Mouse (Mus musculus): ENCODE data around the gene Ddr1. TPM values are rescaled to one million over a fixed set of nuclear protein-coding genes. Genes with fewer than 3 reads are reported as not detected.

The Ddr1 gene
- polyA plus RNA-seq, 1 experiment from 2014 or later = 182 TPM

DNA sequence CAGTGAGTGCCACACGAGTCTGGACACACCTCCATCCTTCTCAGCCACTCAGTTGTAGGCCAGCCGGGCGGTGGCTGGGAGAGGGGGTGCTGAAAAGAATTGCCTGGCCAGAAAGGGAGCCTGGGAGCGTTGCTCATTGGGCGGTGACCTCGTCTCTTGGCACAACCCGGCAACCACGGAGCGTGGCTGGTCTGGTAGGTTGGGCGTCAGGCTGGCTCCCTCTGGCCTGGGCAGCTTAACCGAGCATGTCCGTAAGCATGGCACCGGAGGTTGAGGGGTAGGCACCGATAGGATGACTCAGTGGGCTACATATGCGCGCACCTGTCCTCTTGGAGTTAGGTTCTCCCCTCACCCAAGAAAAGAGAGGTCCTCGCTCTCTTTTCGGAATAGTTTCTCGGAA is 4.5 kb downstream of the Ddr1 start:
- no peaks in the 10 kb centered on the region for H3K9me3 ChIP-seq (replicated peaks)
- WGBS = 3% methylated on average over 19 of the region's 19 CpGs
- peak overlapping the region; percentile 85 for H3K4me3 ChIP-seq
- H3K4me2 ChIP-seq (replicated peaks) = peak overlapping the region; percentile 70
- H3K9ac ChIP-seq = peak overlapping the region; percentile 97
- no peaks in the 10 kb centered on the region for H3K27me3 ChIP-seq
- peaks cover 12% of the 10 kb centered on the region; the same call in 1 of the 2 replicates for H3K36me3 ChIP-seq
- ATAC-seq (ENCODE audit: low FRiP score) = no peak
- peaks cover 53% of the 10 kb centered on the region for H3K4me1 ChIP-seq
- peak overlapping the region; percentile 99 for H3K27ac ChIP-seq

DNA sequence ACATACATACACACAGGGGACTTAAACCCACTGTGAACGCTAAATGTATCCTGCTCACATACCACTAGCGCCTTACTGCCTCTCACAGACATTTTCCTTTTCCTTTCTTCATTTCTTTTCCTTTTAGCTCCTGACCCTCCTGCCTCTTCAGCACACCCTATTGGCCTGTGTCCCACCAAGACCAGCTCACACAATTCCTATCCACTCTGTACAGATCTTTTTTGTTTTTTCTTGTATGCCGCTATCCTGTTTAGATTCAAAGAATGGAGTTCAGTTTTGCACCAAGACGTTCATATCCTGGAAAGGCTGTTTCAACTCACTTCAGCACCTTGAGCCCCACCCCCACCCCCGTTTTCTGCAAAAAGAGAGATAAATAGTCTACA is 5.9 kb downstream of the Ddr1 start:
- no peak for ATAC-seq (ENCODE audit: low FRiP score)
- WGBS = 30% methylated on average over 5 of the region's 5 CpGs
- peaks cover 40% of the 10 kb centered on the region for H3K4me1 ChIP-seq

DNA sequence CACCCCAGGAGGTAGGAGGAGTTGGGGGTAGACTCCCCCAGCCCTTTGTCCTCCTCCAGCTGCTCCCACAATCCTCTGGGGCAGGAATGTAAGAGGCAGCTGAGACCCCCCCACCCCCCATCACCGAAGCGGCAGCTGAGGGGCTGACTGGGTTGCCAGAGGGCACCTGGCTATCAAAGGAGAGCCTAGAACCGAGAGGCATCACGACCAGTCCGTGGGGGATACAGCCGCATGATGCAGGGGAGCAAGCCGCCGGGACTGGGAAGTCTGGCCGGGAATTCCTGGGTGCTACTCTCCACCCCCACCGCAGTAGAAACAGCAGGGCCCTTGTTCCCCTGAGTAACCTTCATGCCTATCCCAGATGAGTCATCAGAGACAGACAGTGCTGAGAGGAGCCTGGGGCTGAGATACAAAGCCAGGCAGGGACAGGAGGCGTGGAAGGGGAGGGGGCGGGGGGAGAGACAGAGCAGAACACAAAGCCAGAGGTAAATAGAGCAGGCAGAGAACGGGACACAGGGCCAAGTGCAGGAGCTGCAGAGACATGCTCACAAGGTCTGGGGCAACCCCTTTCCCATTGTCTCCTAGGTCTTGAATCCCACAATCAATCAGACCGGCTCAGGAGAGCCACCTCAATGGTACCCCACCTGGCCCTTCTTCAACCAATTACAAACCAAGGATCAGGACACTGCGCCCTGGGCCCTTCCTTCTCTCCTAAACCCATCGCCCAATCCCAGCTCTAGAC is 6.5 kb downstream of the Ddr1 start:
- ATAC-seq (ENCODE audit: low FRiP score) = peak; percentile 84
- Histone ChIP-seq H3K9me3 (replicated peaks) (no peaks in the 10 kb centered on the region), H3K4me1 (peaks cover 40% of the 10 kb centered on the region), H3K36me3 (peaks cover 24% of the 10 kb centered on the region), H3K27ac (peak overlapping the region; percentile 99), H3K27me3 (no peaks in the 10 kb centered on the region), H3K4me2 (replicated peaks) (peak overlapping the region; percentile 70), H3K4me3 (peak overlapping the region; percentile 38), H3K9ac (peak overlapping the region; percentile 70)
- 3% methylated on average over 16 of the region's 16 CpGs for WGBS

More for the DNA sequence above, 5.9 kb downstream of the Ddr1 start:
- peak overlapping the region; percentile 38 for H3K4me3 ChIP-seq
- no peaks in the 10 kb centered on the region for H3K9me3 ChIP-seq (replicated peaks)
- H3K36me3 ChIP-seq = peaks cover 18% of the 10 kb centered on the region
- peak overlapping the region; percentile 70 for H3K4me2 ChIP-seq (replicated peaks)
- H3K27ac ChIP-seq = peak overlapping the region; percentile 99
- H3K9ac ChIP-seq = peak overlapping the region; percentile 70
- H3K27me3 ChIP-seq = no peaks in the 10 kb centered on the region

DNA sequence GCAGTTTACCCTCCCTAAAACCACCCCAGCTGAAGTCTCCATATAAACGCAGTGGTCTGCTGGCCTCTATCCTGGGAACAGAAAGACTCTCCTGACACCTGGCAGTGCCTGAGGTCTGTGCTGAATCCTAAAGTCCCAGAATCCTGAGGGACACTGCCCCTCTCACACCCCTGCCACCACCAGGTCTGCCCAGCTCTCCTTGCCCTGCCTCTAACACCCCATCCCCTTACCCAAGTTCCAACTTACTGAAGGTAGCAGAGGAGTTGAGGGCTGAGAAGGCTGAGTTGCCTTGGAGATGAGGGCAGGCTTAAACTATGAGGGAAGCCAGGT is 7.0 kb downstream of the Ddr1 start:
- peak overlapping the region; percentile 99 for H3K27ac ChIP-seq
- peaks cover 38% of the 10 kb centered on the region for H3K4me1 ChIP-seq
- H3K27me3 ChIP-seq = no peaks in the 10 kb centered on the region
- ATAC-seq (ENCODE audit: low FRiP score) = no peak
- WGBS = 11% methylated on average over 1 of the region's 1 CpGs
- H3K9ac ChIP-seq = peak overlapping the region; percentile 70
- H3K4me3 ChIP-seq = peak overlapping the region; percentile 38
- peak overlapping the region; percentile 70 for H3K4me2 ChIP-seq (replicated peaks)
- H3K9me3 ChIP-seq (replicated peaks) = no peaks in the 10 kb centered on the region
- peaks cover 29% of the 10 kb centered on the region for H3K36me3 ChIP-seq

DNA sequence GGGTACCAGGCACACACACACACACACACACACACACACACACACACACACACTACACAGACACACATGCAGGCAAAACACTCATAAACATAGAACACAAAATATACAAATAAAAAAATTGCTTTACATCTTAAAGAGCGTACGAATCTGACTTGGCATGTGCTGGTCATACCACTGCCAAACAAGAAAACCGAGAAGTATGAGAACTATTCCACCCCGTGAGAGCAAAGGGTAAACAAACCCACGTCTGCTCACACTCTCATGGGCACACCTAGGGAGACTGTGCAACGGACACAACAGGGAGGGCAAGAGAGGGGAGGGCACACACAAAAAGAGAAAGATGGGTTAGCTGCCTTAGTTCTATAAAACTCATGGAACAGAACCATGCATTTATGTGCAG is 7.7 kb downstream of the Ddr1 start:
- Histone ChIP-seq H3K27ac (peak overlapping the region; percentile 99), H3K4me2 (replicated peaks) (peak overlapping the region; percentile 70), H3K9me3 (replicated peaks) (no peaks in the 10 kb centered on the region), H3K27me3 (no peaks in the 10 kb centered on the region), H3K4me1 (peaks cover 34% of the 10 kb centered on the region), H3K4me3 (peak overlapping the region; percentile 38), H3K36me3 (peaks cover 36% of the 10 kb centered on the region), H3K9ac (peak overlapping the region; percentile 70)
- ATAC-seq (ENCODE audit: low FRiP score) = no peak
- WGBS = 58% methylated on average over 6 of the region's 6 CpGs

DNA sequence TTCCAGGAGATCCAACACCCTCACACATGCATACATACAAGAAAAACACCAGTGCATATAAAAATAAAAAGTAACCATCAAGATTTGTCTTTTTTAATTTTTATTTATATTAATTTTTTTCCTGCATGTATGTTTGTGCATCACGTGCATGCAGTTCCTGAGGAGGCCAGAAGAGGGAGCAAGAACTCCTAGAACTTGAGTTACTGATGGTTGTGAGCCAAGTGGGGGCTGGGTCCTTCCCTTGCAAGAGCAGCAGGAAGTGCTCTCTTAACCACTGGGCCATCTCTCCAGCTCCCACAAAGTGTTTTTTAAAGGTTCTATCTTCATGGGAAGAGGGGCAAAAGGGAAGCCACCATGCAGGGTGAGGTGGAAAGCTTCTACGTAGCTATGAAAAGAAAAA is 9.1 kb downstream of the Ddr1 start:
- H3K27me3 ChIP-seq = no peaks in the 10 kb centered on the region
- H3K9me3 ChIP-seq (replicated peaks) = no peaks in the 10 kb centered on the region
- H3K9ac ChIP-seq = no peak overlapping the region
- 95% methylated on average over 2 of the region's 2 CpGs for WGBS
- no peak overlapping the region for H3K4me2 ChIP-seq (replicated peaks)
- H3K4me3 ChIP-seq = no peak overlapping the region
- peaks cover 50% of the 10 kb centered on the region for H3K36me3 ChIP-seq
- no peak overlapping the region for H3K27ac ChIP-seq
- no peak for ATAC-seq (ENCODE audit: low FRiP score)
- H3K4me1 ChIP-seq = peaks cover 34% of the 10 kb centered on the region

DNA sequence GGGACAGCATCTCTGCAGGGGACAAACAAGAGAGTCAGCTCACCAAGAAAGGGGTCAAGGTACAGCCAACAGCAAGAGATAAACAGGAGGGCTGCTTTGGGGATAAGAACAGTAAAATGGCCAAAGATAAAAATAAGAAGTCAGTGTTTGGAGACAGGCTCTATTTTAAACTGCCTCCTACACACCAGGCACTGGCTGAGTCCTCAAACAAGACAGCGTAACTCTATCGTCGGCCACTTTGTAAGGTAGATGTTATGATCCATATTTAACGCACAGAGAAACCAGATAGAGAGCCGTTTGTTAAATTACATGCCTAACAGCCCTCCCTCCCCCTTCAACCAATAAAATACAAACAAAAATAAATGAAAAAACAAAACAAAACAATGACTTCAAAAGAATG is 10.5 kb downstream of the Ddr1 start:
- Histone ChIP-seq H3K4me3 (no peak overlapping the region), H3K4me1 (peaks cover 24% of the 10 kb centered on the region), H3K27ac (no peak overlapping the region), H3K27me3 (no peaks in the 10 kb centered on the region), H3K9ac (no peak overlapping the region), H3K9me3 (replicated peaks) (no peaks in the 10 kb centered on the region), H3K4me2 (replicated peaks) (no peak overlapping the region), H3K36me3 (peaks cover 64% of the 10 kb centered on the region)
- ATAC-seq (ENCODE audit: low FRiP score) = no peak
- 90% methylated on average over 5 of the region's 5 CpGs for WGBS

DNA sequence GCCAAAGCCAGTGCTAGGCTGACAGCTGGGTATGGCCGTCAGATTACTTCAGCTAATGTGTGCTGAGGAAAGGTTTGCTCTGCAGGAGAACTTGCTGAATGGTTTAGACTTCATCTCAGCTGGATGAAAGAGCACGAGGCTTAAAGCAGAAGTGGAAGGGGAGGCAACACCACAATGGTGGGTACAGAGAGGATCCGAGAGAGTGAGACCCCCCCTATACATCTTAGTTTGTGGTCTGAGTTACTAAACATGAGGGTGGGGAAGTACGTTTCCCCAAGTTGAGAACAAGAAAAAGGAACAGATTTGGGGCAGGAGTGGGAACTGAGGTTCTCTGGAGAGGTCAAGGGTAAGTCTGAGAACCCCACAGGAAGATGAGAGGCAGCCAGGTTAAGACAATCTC is 12.1 kb downstream of the Ddr1 start:
- no peak for ATAC-seq (ENCODE audit: low FRiP score)
- Histone ChIP-seq H3K4me1 (peaks cover 10% of the 10 kb centered on the region), H3K9ac (no peak overlapping the region), H3K4me2 (replicated peaks) (no peak overlapping the region), H3K36me3 (peaks cover 79% of the 10 kb centered on the region), H3K27me3 (no peaks in the 10 kb centered on the region), H3K27ac (no peak overlapping the region), H3K4me3 (no peak overlapping the region), H3K9me3 (replicated peaks) (no peaks in the 10 kb centered on the region)
- WGBS = 87% methylated on average over 4 of the region's 4 CpGs

DNA sequence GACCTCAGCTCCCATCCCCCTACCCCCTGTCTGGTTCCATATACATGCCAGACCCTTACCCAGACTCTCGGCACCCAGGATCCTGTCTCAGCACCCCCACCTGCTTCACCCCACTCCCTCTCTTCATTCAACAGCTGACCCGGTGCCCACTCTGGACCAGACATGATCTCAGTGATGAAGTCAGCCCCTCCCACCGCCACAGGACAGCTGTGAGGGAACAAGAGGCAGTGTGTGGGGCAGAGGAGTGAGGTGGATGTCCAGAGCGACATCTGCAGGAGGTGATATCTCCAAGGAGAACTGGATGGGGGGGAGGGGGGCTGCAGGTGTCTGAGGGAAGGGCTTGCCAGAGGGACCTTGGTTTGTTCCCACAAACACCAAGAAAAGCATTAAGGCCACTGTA is 12.6 kb downstream of the Ddr1 start:
- Histone ChIP-seq H3K27me3 (no peaks in the 10 kb centered on the region), H3K4me2 (replicated peaks) (no peak overlapping the region), H3K4me3 (no peak overlapping the region), H3K4me1 (peaks cover 4% of the 10 kb centered on the region), H3K9ac (no peak overlapping the region), H3K36me3 (peaks cover 85% of the 10 kb centered on the region), H3K9me3 (replicated peaks) (no peaks in the 10 kb centered on the region), H3K27ac (no peak overlapping the region)
- no peak for ATAC-seq (ENCODE audit: low FRiP score)
- WGBS = 84% methylated on average over 4 of the region's 4 CpGs

DNA sequence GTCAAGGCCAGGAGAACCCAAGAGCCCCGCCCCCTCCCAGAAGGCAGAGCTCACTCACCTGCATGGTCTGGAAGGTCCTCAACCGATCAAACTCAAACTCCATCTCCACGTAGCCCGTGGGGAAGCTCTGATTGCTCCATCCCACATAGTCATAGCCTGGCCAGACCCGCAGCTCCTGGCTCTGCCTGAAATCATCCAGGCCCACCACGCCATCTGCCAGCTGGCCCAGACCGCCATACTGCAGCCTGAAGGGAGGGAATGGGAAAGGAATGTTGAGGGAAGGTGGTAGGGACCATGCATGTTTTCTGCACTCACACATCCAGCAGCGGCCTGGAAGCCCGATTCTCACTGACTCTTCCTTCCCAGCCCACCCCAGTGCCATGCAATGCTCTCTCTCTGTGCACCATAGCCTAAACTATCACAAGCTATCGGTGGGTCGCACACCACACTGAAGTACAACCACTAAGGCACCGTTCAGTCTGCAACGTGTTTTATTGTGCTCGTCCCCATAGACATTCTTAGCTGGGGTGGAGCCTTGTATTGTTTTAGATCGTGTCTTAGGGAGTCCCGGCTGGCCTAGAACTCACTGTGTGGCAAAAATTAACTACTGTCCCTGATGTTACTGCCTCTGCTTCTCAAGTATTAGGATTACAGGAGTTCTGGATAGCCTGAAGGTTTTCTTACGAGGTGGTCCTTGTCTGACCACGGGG is 14.3 kb downstream of the Ddr1 start:
- Histone ChIP-seq H3K4me2 (replicated peaks) (no peak overlapping the region), H3K9me3 (replicated peaks) (no peaks in the 10 kb centered on the region), H3K36me3 (peaks cover 92% of the 10 kb centered on the region), H3K4me1 (peaks cover 8% of the 10 kb centered on the region), H3K27ac (no peak overlapping the region), H3K9ac (no peak overlapping the region), H3K27me3 (no peaks in the 10 kb centered on the region), H3K4me3 (no peak overlapping the region)
- WGBS = 93% methylated on average over 18 of the region's 18 CpGs
- ATAC-seq (ENCODE audit: low FRiP score) = no peak

DNA sequence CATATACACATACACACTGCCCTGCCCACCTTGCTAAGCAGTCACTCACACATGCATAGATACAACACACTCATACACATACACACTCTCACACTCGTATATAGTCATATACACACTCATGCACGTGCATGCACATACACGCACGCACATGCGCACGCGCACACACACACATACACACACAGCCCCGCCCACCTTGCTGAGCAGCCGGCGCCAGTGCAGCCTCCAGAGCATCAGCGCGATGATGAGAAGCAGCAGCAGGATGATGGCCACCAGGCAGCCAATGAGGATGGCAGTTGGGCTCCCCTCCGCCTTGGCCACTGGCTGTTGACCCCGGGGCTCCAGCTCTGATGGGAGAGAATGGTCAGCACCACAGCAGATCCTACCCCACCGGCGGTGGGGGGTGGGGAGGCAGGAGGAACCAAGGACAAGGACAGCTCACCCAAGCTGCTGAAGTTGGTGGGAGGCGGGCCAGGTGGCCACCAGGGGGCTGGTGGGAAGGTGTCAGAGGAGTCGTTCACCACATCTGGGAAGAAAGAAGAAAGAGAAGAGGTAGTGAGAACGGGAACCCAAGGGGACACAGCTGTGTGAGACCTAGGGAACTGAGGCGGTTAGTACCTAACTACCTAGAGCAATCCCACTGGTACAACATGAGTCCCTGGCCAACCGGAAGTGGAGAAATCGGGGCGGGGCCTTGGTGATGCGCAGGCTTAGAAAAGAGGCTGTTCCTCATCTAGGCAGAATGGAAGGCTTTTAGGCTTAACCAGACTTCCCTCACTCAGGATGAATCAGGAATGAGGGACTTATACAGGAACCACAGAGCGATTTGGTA is 15.9 kb downstream of the Ddr1 start:
- no peak overlapping the region for H3K4me2 ChIP-seq (replicated peaks)
- 91% methylated on average over 25 of the region's 25 CpGs for WGBS
- no peak for ATAC-seq (ENCODE audit: low FRiP score)

DNA sequence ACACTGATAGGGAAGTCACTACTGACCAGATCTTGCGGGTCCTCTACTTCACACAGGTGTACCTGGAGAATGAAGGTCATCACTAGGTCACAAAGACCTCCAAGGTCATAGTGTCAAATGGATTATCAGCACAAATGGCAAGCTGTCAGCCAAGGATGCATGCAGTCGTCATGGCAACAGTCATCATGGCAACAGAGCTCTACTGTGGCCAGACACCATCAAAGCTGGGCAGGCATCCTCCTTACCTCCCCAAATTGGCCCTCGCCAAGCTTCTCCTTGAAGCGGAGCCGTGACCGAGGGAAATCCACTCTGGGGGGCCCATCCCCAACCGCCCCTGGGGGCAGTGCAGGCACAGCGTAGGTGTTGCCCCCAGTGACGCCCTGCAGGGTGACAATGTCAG is 19.4 kb downstream of the Ddr1 start:
- Histone ChIP-seq H3K9me3 (replicated peaks) (no peaks in the 10 kb centered on the region), H3K4me2 (replicated peaks) (no peak overlapping the region), H3K36me3 (peaks cover 98% of the 10 kb centered on the region), H3K4me3 (no peak overlapping the region), H3K9ac (0 out of 2 replicates have a peak overlapping the region, but pooled peaks have one; percentile 11), H3K27ac (0 out of 2 replicates have a peak overlapping the region, but pooled peaks have one; percentile 36), H3K27me3 (no peaks in the 10 kb centered on the region), H3K4me1 (peaks cover 9% of the 10 kb centered on the region)
- WGBS = 61% methylated on average over 9 of the region's 9 CpGs
- peak; percentile 15; the same call in 1 of the 2 replicates for ATAC-seq (ENCODE audit: low FRiP score)

More for the DNA sequence above, 15.9 kb downstream of the Ddr1 start:
- Histone ChIP-seq H3K27me3 (no peaks in the 10 kb centered on the region), H3K4me1 (peaks cover 9% of the 10 kb centered on the region), H3K36me3 (peaks cover 100% of the 10 kb centered on the region), H3K9me3 (replicated peaks) (no peaks in the 10 kb centered on the region), H3K9ac (no peak overlapping the region), H3K4me3 (no peak overlapping the region), H3K27ac (no peak overlapping the region)

Measured in hindbrain, embryonic 12.5 days (tissue).